Mouse (Mus musculus) mouse trophoblast stem cell (cell line): ENCODE data around the gene Lgr6.

Experiments
- in situ Hi-C, 2 experiments: fragments of 300-500 bp; cut with MseI, MboI; formaldehyde crosslinking; loops; 2 replicates in 1 of 2; 3 replicates in 1 of 2; pipeline ENCODE4 v1.15.1; 2025

Lgr6 gene

GRCm38 (mm10) chr1:135079021-135079420 is 26.1 kb downstream of the Lgr6 start:
- in situ Hi-C loops, result no loop called here

- in situ Hi-C loops, result no loop called here
Measured at GRCm38 (mm10) chr1:135076470-135076869, 28.6 kb downstream of the Lgr6 start.

GRCm38 (mm10) chr1:135075270-135075669 is 29.8 kb downstream of the Lgr6 start:
- in situ Hi-C loops, result no loop called here

GRCm38 (mm10) chr1:135072643-135073042 is 32.4 kb downstream of the Lgr6 start:
- in situ Hi-C loops, result no loop called here

GRCm38 (mm10) chr1:135069841-135070240 is 35.2 kb downstream of the Lgr6 start:
- in situ Hi-C loops, result no loop called here

- in situ Hi-C loops, result no loop called here
Measured at GRCm38 (mm10) chr1:135064525-135064924, 40.6 kb downstream of the Lgr6 start.

- in situ Hi-C loops, result no loop called here
Measured at GRCm38 (mm10) chr1:135062936-135063335, 42.1 kb downstream of the Lgr6 start.

GRCm38 (mm10) chr1:135061300-135061699 is 43.8 kb downstream of the Lgr6 start:
- in situ Hi-C loops, result no loop called here

GRCm38 (mm10) chr1:135060174-135060573 is 44.9 kb downstream of the Lgr6 start:
- in situ Hi-C loops, result no loop called here

- in situ Hi-C loops, result no loop called here
Measured at GRCm38 (mm10) chr1:135056901-135057300, 48.2 kb downstream of the Lgr6 start.

GRCm38 (mm10) chr1:135054121-135054520 is 51.0 kb downstream of the Lgr6 start:
- in situ Hi-C loops, result no loop called here

- in situ Hi-C loops, result no loop called here
Measured at GRCm38 (mm10) chr1:135044439-135044838, 60.6 kb downstream of the Lgr6 start.

- in situ Hi-C loops, result no loop called here
Measured at GRCm38 (mm10) chr1:135036297-135036696, 68.8 kb downstream of the Lgr6 start.

GRCm38 (mm10) chr1:135032658-135033057 is 72.4 kb downstream of the Lgr6 start:
- in situ Hi-C loops, result no loop called here

GRCm38 (mm10) chr1:135030121-135030520 is 75.0 kb downstream of the Lgr6 start:
- in situ Hi-C loops, result no loop called here

GRCm38 (mm10) chr1:135026275-135026674 is 78.8 kb downstream of the Lgr6 start:
- in situ Hi-C loops, result no loop called here

GRCm38 (mm10) chr1:135023583-135023982 is 81.5 kb downstream of the Lgr6 start:
- in situ Hi-C loops, result no loop called here

GRCm38 (mm10) chr1:135021936-135022335 is 83.1 kb downstream of the Lgr6 start:
- in situ Hi-C loops, result no loop called here

GRCm38 (mm10) chr1:135020970-135021369 is 84.1 kb downstream of the Lgr6 start:
- in situ Hi-C loops, result no loop called here

- in situ Hi-C loops, result no loop called here
Measured at GRCm38 (mm10) chr1:135020281-135020940, 84.7 kb downstream of the Lgr6 start.

GRCm38 (mm10) chr1:135019775-135020167 is 85.3 kb downstream of the Lgr6 start:
- in situ Hi-C loops, result no loop called here

- in situ Hi-C loops, result no loop called here
Measured at GRCm38 (mm10) chr1:135019087-135019774, 85.8 kb downstream of the Lgr6 start.

GRCm38 (mm10) chr1:135017656-135018015 is 87.4 kb downstream of the Lgr6 start:
- in situ Hi-C loops, result no loop called here
